Mouse (Mus musculus) forebrain, postnatal 0 days (tissue): ENCODE data around the gene Galnt3. TPM values are rescaled to one million over a fixed set of nuclear protein-coding genes. Genes with fewer than 3 reads are reported as not detected.
A peak's percentile ranks its signal among the peaks of the same experiment; 100 is the strongest.

ENCODE experiments used
- ATAC-seq: fragments of 200-750 bp; cut with Nextera tagmentation; 2 replicates; pipeline ENCODE4 v1.8.0; 2017; ENCODE audit warnings: mild to moderate bottlenecking, moderate library complexity
- DNase-seq: peaks from one replicate; pipeline ENCODE4 v3.0.0-alpha.2; 2015
- H3K27ac ChIP-seq: fragments of 300-500 bp; sonication (generic); 2 replicates; pipeline ENCODE4 v1.5.1; 2014; ENCODE audit warnings: low read depth, mild to moderate bottlenecking, antibody characterized with exemption, low read length, moderate library complexity, mixed read lengths
- H3K27me3 ChIP-seq: fragments of 300-500 bp; sonication (generic); 2 replicates; pipeline ENCODE4 v1.6.1; 2014; ENCODE audit warnings: mild to moderate bottlenecking, low read length, mixed read lengths; ENCODE audit not compliant: insufficient read depth
- H3K36me3 ChIP-seq: fragments of 300-500 bp; sonication (generic); 2 replicates; pipeline ENCODE4 v1.6.1; 2014; ENCODE audit warnings: mild to moderate bottlenecking, moderate library complexity; ENCODE audit not compliant: insufficient read depth
- H3K4me1 ChIP-seq: fragments of 300-500 bp; sonication (generic); 2 replicates; pipeline ENCODE4 v1.6.1; 2014; ENCODE audit warnings: antibody characterized with exemption; ENCODE audit not compliant: insufficient read depth
- H3K4me2 ChIP-seq: fragments of 300-500 bp; sonication (generic); 2 replicates; pipeline ENCODE4 v1.6.1; 2014; ENCODE audit warnings: low read depth, mild to moderate bottlenecking, moderate library complexity
- H3K4me3 ChIP-seq: fragments of 300-500 bp; sonication (generic); 2 replicates; pipeline ENCODE4 v1.5.1; 2014; ENCODE audit warnings: low read depth, low read length, mixed read lengths
- H3K9ac ChIP-seq: fragments of 300-500 bp; sonication (generic); 2 replicates; pipeline ENCODE4 v1.6.1; 2014; ENCODE audit warnings: mild to moderate bottlenecking
- H3K9me3 ChIP-seq: fragments of 300-500 bp; sonication (generic); 2 replicates; pipeline ENCODE4 v1.6.1; 2016; ENCODE audit warnings: low read length
- CTCF ChIP-seq: sonication (generic); IDR thresholded peaks from 2 replicates; pipeline ENCODE4 v1.5.1; 2016; ENCODE audit warnings: antibody characterized with exemption, control low read depth, low read depth
- WGBS: fragments of 180-500 bp; shearing (Covaris S2); extraction: QIAGEN DNeasy Blood & Tissue Kit; methylation state at CpG from one replicate; pipeline ENCODE4 v1.1.7; 2014; 5-methylcytosine and 5-hydroxymethylcytosine counted together
- polyA plus RNA-seq: library from polyadenylated mRNA; unstranded; fragments of >200 nt; fragmentation: Nextera tagmentation; extraction: Ambion mirVana; gene quantifications from 2 replicates; pipeline ENCODE4 v1.2.1, GENCODE M21; 2015
- total RNA-seq: library from RNA; depleted of rRNA; stranded (reverse); fragments of >200 nt; gene quantifications from 2 replicates; pipeline ENCODE4 v1.2.3, GENCODE M21; 2014

The Galnt3 gene
- total and polyA plus RNA-seq, 2 experiments from 2014 or later: 1.8 to 4.6 TPM

GRCm38 (mm10) chr2:66150531-66150930 lies 25.7 kb upstream of the Galnt3 start:
- no peaks in the 10 kb centered on the region for H3K36me3 ChIP-seq
- no peak overlapping the region for H3K4me2 ChIP-seq
- no peak for TF ChIP-seq CTCF
- 85% methylated on average over 3 of the region's 3 CpGs for WGBS
- no peaks in the 10 kb centered on the region for H3K27me3 ChIP-seq
- no peaks in the 10 kb centered on the region for H3K4me1 ChIP-seq
- no peak for DNase-seq
- H3K27ac ChIP-seq: no peak overlapping the region
- H3K9ac ChIP-seq: no peak overlapping the region
- no peaks in the 10 kb centered on the region for H3K9me3 ChIP-seq
- ATAC-seq: no peak
- no peak overlapping the region for H3K4me3 ChIP-seq

- H3K4me1 ChIP-seq: no peaks in the 10 kb centered on the region
- TF ChIP-seq CTCF: no peak
- no peak overlapping the region for H3K27ac ChIP-seq
- H3K9me3 ChIP-seq: no peaks in the 10 kb centered on the region
- no peak overlapping the region for H3K4me3 ChIP-seq
- H3K36me3 ChIP-seq: no peaks in the 10 kb centered on the region
- no peak for ATAC-seq
- H3K9ac ChIP-seq: no peak overlapping the region
- 86% methylated on average over 10 of the region's 10 CpGs for WGBS
- no peak for DNase-seq
- H3K4me2 ChIP-seq: no peak overlapping the region
- H3K27me3 ChIP-seq: no peaks in the 10 kb centered on the region
These were observed 23.9 kb upstream of the Galnt3 start for GRCm38 (mm10) chr2:66148654-66149230.

- Histone ChIP-seq H3K4me1 (no peaks in the 10 kb centered on the region), H3K27me3 (no peaks in the 10 kb centered on the region), H3K9ac (no peak overlapping the region), H3K4me3 (no peak overlapping the region), H3K9me3 (no peaks in the 10 kb centered on the region), H3K36me3 (no peaks in the 10 kb centered on the region), H3K27ac (no peak overlapping the region), H3K4me2 (no peak overlapping the region)
- TF ChIP-seq CTCF: no peak
- 20% methylated on average over 4 of the region's 4 CpGs for WGBS
- DNase-seq: peak; percentile 32
- ATAC-seq: peak; percentile 36
These were observed 21.7 kb upstream of the Galnt3 start for GRCm38 (mm10) chr2:66146473-66146872.

- no peaks in the 10 kb centered on the region for H3K9me3 ChIP-seq
- no peak overlapping the region for H3K4me3 ChIP-seq
- no peak overlapping the region for H3K27ac ChIP-seq
- no peaks in the 10 kb centered on the region for H3K36me3 ChIP-seq
- 83% methylated on average over 5 of the region's 5 CpGs for WGBS
- no peak for TF ChIP-seq CTCF
- no peaks in the 10 kb centered on the region for H3K27me3 ChIP-seq
- no peak overlapping the region for H3K9ac ChIP-seq
- no peak overlapping the region for H3K4me2 ChIP-seq
- DNase-seq (no peak), ATAC-seq (no peak)
- H3K4me1 ChIP-seq: no peaks in the 10 kb centered on the region; the same call in 1 of the 2 replicates
These were observed 20.0 kb upstream of the Galnt3 start for GRCm38 (mm10) chr2:66144770-66145169.

GRCm38 (mm10) chr2:66143284-66143683 lies 18.5 kb upstream of the Galnt3 start:
- H3K4me1 ChIP-seq: no peaks in the 10 kb centered on the region; the same call in 1 of the 2 replicates
- ATAC-seq (no peak), DNase-seq (no peak)
- no peak overlapping the region for H3K4me3 ChIP-seq
- no peak overlapping the region for H3K27ac ChIP-seq
- no peaks in the 10 kb centered on the region for H3K9me3 ChIP-seq
- H3K4me2 ChIP-seq: no peak overlapping the region
- no peaks in the 10 kb centered on the region for H3K27me3 ChIP-seq
- no peak overlapping the region for H3K9ac ChIP-seq
- no peaks in the 10 kb centered on the region for H3K36me3 ChIP-seq
- WGBS: 91% methylated on average over 4 of the region's 4 CpGs
- TF ChIP-seq CTCF: no peak

- Histone ChIP-seq H3K27ac (no peak overlapping the region), H3K9ac (no peak overlapping the region), H3K9me3 (no peaks in the 10 kb centered on the region), H3K27me3 (no peaks in the 10 kb centered on the region), H3K4me2 (no peak overlapping the region), H3K36me3 (no peaks in the 10 kb centered on the region), H3K4me1 (no peaks in the 10 kb centered on the region; the same call in 1 of the 2 replicates), H3K4me3 (no peak overlapping the region)
- TF ChIP-seq CTCF: no peak
- DNase-seq (no peak), ATAC-seq (no peak)
- 87% methylated on average over 2 of the region's 2 CpGs for WGBS
These were observed 17.9 kb upstream of the Galnt3 start for GRCm38 (mm10) chr2:66142711-66143110.

- H3K27ac ChIP-seq: no peak overlapping the region
- H3K36me3 ChIP-seq: no peaks in the 10 kb centered on the region
- no peaks in the 10 kb centered on the region; the same call in 1 of the 2 replicates for H3K4me1 ChIP-seq
- ATAC-seq (no peak), DNase-seq (no peak)
- no peak overlapping the region for H3K4me2 ChIP-seq
- no peak overlapping the region for H3K4me3 ChIP-seq
- 98% methylated on average over 2 of the region's 2 CpGs for WGBS
- TF ChIP-seq CTCF: no peak
- H3K9me3 ChIP-seq: no peaks in the 10 kb centered on the region
- H3K9ac ChIP-seq: no peak overlapping the region
- H3K27me3 ChIP-seq: no peaks in the 10 kb centered on the region
These were observed 17.5 kb upstream of the Galnt3 start for GRCm38 (mm10) chr2:66142268-66142667.
